Mouse (Mus musculus) neutrophil, adult 65 days (primary cell): ENCODE measurements around the gene Pmf1. TPM values are rescaled to one million over a fixed set of nuclear protein-coding genes. Genes with fewer than 3 reads are reported as not detected.

Source experiments
- total RNA-seq: library from RNA; stranded (reverse); gene quantifications from 2 replicates; pipeline ENCODE4 v1.2.4, GENCODE M21; 2023

Gene Pmf1
- total RNA-seq: 55.0 and 71.6 TPM in 2 replicates

DNA sequence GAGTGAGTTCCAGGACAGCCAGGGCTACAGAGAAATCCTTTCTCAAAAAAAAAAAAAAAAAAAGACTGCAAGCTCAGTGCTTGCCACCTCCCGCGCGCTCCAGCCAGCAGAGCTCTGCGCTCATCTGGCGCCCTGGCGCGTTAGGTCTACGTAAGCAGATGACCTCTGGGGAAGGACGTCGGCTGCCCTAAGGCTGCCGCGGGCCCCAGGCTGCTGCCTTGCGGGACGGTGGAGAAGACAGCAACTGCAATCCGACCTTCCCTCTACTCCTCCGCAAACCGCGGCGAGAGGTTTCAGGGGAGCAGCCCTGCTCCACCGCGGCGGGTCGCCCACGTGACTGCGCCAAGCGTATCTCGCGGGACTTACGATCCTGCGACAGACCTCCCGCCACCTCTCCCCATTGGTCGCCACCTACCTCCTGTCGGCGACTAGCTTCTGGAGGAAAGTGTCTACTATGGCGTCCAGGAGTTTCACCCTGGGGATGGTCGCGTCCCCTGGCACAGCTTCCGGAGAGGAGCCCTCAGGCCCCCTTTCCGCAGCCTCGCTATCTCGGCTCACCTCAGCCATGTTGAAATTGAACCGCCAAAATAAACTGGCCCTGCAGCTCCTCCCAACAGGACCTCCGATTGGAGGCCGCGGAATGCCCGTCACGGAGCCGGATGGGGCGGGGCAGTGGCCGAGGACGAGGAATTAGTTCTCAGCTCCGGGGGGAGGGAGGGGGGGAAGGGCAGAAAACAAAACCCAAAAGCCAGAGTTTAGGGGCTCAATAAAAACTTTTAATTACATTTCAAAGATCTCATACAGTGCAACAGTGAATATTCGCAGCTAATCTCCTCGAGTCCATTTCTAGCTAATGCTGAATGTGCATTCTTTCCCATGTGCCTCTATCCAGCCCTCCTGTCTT is at the start of gene Pmf1:
Gene Pmf1, minus strand, starts transcription at position 591 of the 904 bp plus-strand sequence.

DNA sequence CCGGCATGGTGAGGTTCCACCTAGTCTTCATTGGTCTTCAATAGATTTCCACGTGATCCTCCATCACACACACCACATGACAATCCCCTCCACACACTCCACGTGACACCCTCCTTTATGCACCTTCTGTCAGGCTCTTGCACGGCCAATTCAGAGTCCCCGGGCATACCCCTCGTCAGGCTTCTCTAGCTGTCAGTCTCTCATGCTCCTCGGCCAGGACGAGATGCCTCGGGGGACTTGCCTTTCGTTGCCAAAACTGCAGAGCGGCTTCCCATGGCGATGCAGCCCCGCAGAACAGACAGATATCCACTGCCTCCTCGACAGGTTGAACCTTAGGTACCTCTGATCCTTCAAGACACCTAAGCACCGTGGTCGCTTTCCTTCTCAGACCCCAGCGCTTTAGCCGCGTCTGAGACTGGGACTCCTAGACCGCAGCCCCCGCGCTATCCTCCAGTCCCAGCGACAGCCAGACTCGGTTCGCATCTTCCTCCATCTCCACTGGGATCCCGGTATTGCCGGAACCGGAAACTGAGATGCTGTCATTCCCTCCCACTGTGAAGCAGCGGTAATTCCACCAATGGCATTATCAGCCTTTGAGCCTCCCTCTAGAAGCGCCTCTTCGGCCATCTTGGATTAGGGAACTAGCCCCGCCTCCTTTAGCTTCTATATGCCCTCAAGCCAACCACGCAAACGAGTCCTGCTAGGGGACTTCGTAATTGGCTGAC is 14.6 kb upstream of the Pmf1 start, which contains the start of gene Slc25a44:
Gene Slc25a44, minus strand, starts transcription at position 535 of the 725 bp plus-strand sequence.

DNA sequence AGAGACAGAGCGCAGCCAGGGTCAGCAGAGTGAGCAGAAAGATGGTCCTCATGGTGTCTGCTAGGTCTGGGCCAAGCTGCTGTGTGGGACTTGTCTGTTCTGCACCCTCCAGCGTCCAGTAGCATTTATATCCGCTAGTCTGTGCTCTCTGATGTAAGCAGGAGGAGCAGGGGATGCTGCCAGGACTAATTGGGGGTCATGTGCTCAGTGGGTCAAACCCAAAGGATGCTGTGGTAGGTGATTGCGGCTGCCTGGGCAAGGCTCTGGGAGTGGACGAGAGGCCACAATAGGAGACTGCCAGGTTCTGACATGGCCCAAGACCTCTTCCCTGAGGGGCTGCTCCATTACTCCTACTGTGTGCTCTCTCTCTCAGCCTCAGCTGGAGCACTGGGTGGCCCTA is 25.8 kb downstream of the Pmf1 start, which contains the start of gene Bglap:
Gene Bglap, minus strand, starts transcription at position 101 of the 400 bp plus-strand sequence.

DNA sequence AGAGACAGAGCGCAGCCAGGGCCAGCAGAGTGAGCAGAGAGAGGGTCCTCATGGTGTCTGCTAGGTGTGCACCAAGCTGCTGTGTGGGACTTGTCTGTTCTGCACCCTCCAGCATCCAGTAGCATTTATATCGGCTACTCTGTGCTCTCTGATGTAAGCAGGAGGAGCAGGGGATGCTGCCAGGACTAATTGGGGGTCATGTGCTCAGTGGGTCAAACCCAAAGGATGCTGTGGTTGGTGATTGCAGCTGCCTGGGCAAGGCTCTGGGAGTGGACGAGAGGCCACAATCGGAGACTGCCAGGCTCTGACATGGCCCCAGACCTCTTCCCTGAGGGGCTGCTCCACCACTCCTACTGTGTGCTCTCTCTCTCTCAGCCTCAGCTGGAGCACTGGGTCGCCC is 31.5 kb downstream of the Pmf1 start, which contains the start of gene Bglap2:
Gene Bglap2, minus strand, starts transcription at position 101 of the 400 bp plus-strand sequence.

DNA sequence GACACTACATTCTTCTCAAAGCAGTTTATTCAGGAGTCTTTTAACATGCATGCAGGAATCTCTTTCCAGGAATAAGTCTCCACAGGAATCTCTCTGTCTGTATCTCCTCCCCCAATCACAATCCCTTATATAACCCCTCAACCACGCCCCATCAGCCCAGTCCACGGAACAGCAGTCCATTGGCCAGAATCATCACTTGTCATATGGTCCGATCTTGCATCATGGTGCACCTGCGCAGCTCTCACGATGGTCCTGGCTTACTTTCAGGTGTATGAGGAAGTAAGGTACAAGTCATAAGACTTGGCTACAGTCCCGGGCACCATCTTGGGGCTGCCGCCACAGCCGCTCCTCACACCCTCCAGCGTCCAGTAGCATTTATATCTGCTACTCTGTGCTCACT is 37.5 kb downstream of the Pmf1 start, which contains the start of gene Bglap3:
Gene Bglap3, minus strand, starts transcription at position 101 of the 400 bp plus-strand sequence.

DNA sequence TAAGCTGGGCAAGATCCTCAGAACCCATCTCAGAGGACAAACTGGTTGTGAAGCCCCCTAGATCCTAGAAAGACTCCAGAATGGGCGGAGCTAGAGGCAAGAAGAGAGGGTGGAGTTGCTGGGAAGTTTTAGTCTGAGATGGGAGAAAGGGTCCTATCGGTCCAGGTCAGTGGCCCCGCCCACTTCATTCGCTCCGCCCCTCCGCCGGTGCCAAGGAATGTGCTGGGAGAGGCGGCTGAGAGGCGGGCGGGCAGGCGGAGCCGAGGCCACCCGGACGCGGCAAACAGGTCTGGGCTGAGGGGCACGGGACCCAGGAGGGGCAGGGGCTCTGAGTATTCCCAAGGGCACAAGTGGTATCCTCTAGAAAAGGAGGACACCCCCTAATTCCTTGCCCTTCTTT is 45.8 kb downstream of the Pmf1 start, which contains the start of gene Paqr6:
Gene Paqr6, plus strand, starts transcription at position 248 of the 400 bp plus-strand sequence.

Other genes starting within 250 kb of the Pmf1 start
- gene Rhbg, start 155.6 kb downstream of the Pmf1 start, total RNA-seq: not detected in 2 replicates
- gene Gm38392, start 123.1 kb downstream of the Pmf1 start, total RNA-seq: not detected in 2 replicates
- 0.75 TPM in 1 of 2 replicates, not detected in the other for gene Tsacc, start 113.3 kb downstream of the Pmf1 start, total RNA-seq
- 51.4 and 56.4 TPM in 2 replicates for gene Cct3, start 113.2 kb downstream of the Pmf1 start, total RNA-seq
- gene Glmp, start 85.3 kb downstream of the Pmf1 start, total RNA-seq: 109 and 122 TPM in 2 replicates
- 0.52 and 1.1 TPM in 2 replicates for gene Tmem79, start 74.2 kb downstream of the Pmf1 start, total RNA-seq
- gene Smg5, start 74.1 kb downstream of the Pmf1 start, total RNA-seq: 37.7 and 55.2 TPM in 2 replicates
- 1.3 TPM in 1 of 2 replicates, not detected in the other for gene Paqr6, start 45.7 kb downstream of the Pmf1 start, total RNA-seq
- gene Bglap3, start 37.6 kb downstream of the Pmf1 start, total RNA-seq: 6.0 and 6.1 TPM in 2 replicates
- gene Bglap2, start 31.6 kb downstream of the Pmf1 start, total RNA-seq: 6.0 and 6.9 TPM in 2 replicates
- gene Bglap, start 25.9 kb downstream of the Pmf1 start, total RNA-seq: 19.5 and 34.7 TPM in 2 replicates
- gene Slc25a44, start 14.8 kb upstream of the Pmf1 start, total RNA-seq: 34.1 and 35.1 TPM in 2 replicates
- gene Sema4a, start 50.9 kb upstream of the Pmf1 start, total RNA-seq: 357 and 388 TPM in 2 replicates
- 14.9 and 16.9 TPM in 2 replicates for gene Lmna, start 99.6 kb upstream of the Pmf1 start, total RNA-seq
- 0.06 and 0.11 TPM in 2 replicates for gene Mex3a, start 122.1 kb upstream of the Pmf1 start, total RNA-seq
- gene Rab25, start 138.0 kb upstream of the Pmf1 start, total RNA-seq: not detected in 2 replicates
- gene Lamtor2, start 142.7 kb upstream of the Pmf1 start, total RNA-seq: 59.0 and 70.5 TPM in 2 replicates
- 12.2 and 13.7 TPM in 2 replicates for gene Ubqln4, start 143.4 kb upstream of the Pmf1 start, total RNA-seq
- gene Ssr2, start 165.5 kb upstream of the Pmf1 start, total RNA-seq: 63.9 and 72.3 TPM in 2 replicates
- gene Arhgef2, start 195.6 kb upstream of the Pmf1 start, total RNA-seq: 209 and 264 TPM in 2 replicates
- gene Rxfp4, start 242.8 kb upstream of the Pmf1 start, total RNA-seq: not detected in 2 replicates